Mouse (Mus musculus): ENCODE measurements at regions not wholly inside any gene's neighbourhood (a gene's known extent, or its start where the extent isn't known, plus 50 kb on each side); places are given as distances from the start of the nearest gene placed in this dataset.

- TF ChIP-seq POLR2AphosphoS5 (IDR thresholded peaks at IDR 0.05; ENCODE audit: insufficient replicate concordance, low read depth, low read length) (no peak), CTCF (IDR thresholded peaks at IDR 0.05; ENCODE audit: low read depth, low read length) (no peak), GATA1 (IDR thresholded peaks at IDR 0.05; ENCODE audit: borderline replicate concordance, low read length) (no peak), TAL1 (conservative IDR thresholded peaks at IDR 0.05; ENCODE audit: low read depth, low read length) (no peak), GATA2 (IDR thresholded peaks at IDR 0.05; ENCODE audit: borderline replicate concordance, low read depth, low read length) (no peak)
Observed at GRCm38 (mm10) chr1:193449394-193450103, 79.5 kb upstream of the Camk1g start.
